Mouse (Mus musculus) left cerebral cortex, postnatal 36 days (tissue): ENCODE measurements around the gene Sik3. TPM values are rescaled to one million over a fixed set of nuclear protein-coding genes. Genes with fewer than 3 reads are reported as not detected.

Source experiments
- DNase-seq, 2 experiments: peaks; one replicate each; pipeline ENCODE4 v3.0.0; 2021 to 2022; ENCODE audit warnings: low spot score in 2 of 2, mixed read lengths in 1 of 2
- intact Hi-C: fragments of 180-260 bp; cut with DNase I; formaldehyde crosslinking; loops from one replicate; pipeline ENCODE4 v1.15.1; 2025
- total RNA-seq, 2 experiments: library from RNA; stranded (reverse); gene quantifications; 2 replicates each; pipeline ENCODE4 v1.2.3; 2021

The Sik3 gene
- total RNA-seq, 2 experiments from 2014 or later, result 119 to 130 TPM

DNA sequence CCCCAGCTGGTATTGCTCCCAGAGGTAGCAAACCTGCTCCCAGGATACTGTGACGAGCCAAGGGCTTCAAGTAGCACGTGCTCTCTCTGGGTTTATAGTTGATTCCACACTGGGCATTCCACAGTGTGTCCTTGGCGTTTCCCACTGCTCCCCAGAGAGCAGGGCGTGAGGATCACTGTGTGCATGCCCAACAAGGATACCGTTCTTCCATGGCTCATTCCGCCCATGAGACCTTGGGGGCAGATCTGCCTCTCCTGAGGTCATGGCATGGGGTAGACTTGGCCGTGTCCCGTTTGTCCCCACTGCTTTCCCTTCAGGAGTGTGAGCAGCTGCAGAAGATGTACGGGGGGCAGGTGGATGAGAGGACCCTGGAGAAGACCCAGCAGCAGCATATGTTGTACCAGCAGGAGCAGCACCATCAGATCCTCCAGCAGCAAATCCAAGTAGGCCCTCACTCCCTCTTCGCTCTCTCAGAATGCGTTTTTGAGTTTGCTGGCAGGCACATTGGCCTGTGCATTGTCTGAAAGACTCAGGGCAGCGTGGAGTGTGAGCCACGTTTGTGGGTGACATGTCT is 195.9 kb downstream of the Sik3 start:
- intact Hi-C loops, result no loop called here

GRCm38 (mm10) chr9:46210473-46210872 is 197.9 kb downstream of the Sik3 start:
- intact Hi-C loops, result no loop called here

More for the DNA sequence above, 195.9 kb downstream of the Sik3 start:
- no peak for DNase-seq

GRCm38 (mm10) chr9:46214276-46214675 is 201.7 kb downstream of the Sik3 start:
- DNase-seq, result no peak
- intact Hi-C loops, result no loop called here

More at GRCm38 (mm10) chr9:46210473-46210872, 197.9 kb downstream of the Sik3 start:
- DNase-seq, result no peak

DNA sequence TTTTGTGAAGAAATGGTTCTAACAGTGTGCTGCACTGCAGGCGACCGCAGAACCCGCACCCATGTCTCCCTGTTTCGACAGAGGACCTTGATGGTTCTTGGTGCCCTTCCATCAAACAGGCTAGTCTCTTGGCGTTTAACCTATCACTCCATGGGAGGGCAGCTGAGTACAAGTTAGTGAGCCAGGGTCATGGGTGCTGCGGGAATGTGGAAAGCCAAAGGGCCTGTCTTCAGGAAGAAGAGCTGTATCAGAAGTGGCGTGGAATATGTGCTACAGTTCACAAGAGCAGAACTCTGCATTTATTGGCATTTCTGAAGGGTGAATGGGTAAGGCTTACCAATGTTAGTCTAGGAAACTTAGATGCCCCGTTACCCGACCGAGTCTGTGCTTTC is 202.3 kb downstream of the Sik3 start:
- DNase-seq, result no peak
- intact Hi-C loops, result no loop called here

DNA sequence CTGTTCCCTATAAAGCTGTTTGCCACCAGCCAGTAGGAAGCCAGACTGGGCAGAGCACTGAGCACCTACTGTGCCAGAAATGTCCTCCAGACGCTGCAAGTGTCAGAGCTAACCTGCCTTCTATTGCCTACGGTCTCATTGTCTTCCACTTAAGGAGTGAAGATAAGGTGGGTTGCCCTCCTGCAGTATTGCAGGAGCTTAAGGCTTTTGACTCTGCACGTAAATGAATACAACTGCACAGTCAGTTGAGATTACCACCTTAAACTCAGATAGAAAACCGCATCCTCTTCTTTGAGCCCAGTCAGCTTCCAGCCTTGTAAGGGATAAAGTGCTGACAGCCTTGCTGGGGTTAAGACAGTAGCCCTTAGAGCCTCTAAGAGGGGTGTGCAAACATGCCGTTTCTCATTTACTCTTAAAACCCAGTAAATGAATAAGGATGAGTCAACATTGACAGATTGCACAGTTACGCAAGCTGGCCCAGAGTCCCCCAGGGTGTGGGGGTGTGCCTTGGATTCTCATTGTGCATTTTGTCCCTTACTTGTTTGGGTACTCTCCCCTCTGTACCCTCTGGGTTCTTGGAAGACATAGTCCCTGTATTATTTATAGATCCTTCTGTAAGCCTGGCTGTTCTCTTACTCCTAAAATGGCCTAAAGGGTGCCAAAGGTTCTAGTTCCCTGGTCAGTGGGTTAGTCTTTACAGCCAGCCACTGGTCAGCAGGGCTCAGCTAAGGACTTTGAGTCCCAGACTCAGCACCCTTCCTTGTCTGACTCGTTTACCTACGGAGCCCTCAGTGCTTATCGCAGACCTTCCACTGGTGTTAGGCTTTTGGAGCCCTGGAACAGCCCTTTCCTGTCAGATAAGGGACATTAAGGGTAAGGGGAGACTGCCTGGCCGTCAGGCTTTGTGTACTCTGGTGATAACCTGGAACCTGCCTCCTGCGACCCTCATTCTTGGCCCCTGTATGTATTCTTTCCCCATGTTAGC is 203.0 kb downstream of the Sik3 start:
- DNase-seq, result no peak

DNA sequence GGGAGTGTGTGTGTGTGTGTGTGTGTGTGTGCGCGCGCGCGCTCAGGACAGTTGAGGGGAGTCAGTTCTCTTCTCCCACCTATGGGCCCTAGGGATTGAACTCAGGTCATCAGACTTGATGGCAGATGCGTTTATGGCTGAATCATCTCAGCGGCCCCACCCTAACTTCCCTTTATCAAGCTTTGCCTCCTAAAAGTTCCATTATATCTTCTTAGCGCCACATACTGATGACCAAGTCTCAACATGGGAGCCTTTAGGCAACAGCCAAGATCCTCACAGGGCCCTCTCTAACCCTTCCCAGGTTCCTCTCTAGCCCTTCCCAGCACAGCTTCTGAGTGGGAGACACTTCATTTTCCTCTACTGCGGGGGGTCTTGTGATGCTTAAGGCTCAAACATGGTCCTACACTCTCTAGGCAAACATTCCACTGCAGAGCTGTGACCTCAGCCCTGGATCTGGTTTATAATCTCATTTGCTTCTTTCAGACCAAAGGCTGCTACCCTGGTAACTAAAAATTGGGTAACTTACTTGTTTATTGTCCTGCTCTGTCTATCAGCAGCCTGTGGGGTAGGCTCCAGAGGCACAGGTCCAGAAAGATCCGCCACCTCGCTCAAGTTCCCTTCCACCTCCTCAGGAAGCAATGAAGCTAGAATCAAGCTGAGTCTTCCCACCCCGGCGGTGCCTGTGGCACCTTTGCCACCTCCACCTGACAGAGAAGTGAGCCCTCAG is 204.3 kb downstream of the Sik3 start:
- no peak for DNase-seq
- intact Hi-C loops, result no loop called here

More for the DNA sequence above, 203.0 kb downstream of the Sik3 start:
- intact Hi-C loops, result no loop called here

GRCm38 (mm10) chr9:46218176-46218575 is 205.6 kb downstream of the Sik3 start:
- DNase-seq, result no peak

GRCm38 (mm10) chr9:46223090-46223489 is 210.5 kb downstream of the Sik3 start:
- intact Hi-C loops, result no loop called here
- no peak for DNase-seq

More at GRCm38 (mm10) chr9:46218176-46218575, 205.6 kb downstream of the Sik3 start:
- intact Hi-C loops, result no loop called here

DNA sequence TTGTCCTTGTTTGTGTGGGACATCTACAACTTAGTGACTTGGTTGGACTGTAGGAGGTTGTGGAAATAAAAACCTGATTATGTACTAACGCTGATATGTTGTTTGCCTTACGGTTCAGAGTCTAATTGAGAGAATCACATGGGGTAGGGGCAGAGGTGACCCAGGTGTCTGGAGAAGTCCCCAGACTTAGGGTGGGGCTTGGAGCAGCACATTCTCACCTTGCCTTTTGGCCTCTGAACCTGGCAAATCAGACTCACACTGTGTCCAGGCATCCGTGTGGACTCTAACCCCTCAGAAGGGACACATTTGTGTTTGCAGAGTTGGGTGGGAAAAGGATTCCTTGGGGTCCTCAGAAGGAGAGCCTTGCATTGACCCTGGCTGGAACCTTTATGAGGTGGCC is 211.5 kb downstream of the Sik3 start:
- intact Hi-C loops, result no loop called here
- DNase-seq, result no peak

DNA sequence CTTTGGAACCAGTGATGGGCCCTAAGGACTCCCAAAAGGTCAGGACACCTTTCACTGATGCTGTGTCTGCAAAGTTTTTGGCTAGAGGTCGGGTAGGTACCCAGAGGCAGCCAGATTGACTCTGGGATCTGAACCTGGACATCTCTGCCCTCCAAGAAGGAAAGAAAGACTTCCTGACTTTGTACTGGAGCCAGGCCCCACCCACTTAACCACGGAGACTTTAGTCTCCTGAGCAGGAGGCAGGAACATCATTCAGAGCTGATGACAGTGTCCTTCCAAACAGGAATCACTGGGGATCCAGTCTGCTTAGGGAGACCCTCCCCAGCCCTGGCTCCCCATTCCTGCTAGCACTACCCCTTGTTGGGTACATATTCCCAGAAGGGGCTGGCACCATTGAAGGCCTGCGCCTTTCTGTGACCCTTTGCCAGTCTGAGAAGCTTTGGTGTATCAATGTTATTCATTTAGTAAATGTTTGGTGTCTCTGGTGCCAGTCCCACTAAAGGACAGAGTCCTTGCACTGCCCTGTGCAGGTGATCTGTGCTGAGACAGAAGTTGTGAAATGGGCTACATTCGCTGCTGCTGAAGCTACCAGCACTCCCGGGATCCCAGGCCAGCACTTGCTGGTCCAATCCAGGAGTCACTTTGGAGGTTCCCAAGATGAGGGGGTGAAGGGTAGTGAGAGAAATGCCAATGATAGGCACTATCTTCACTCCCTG is 212.5 kb downstream of the Sik3 start:
- DNase-seq, result no peak
- intact Hi-C loops, result no loop called here

GRCm38 (mm10) chr9:46227064-46227614 is 214.5 kb downstream of the Sik3 start:
- intact Hi-C loops, result no loop called here

GRCm38 (mm10) chr9:46228491-46228890 is 215.9 kb downstream of the Sik3 start, which contains the start of gene Apoa1:
Apoa1 (plus strand) TSS chr9:46228580.
- no peak for DNase-seq
- intact Hi-C loops, result no loop called here

More at GRCm38 (mm10) chr9:46227064-46227614, 214.5 kb downstream of the Sik3 start:
- no peak for DNase-seq

GRCm38 (mm10) chr9:46229573-46230449 is 217.2 kb downstream of the Sik3 start:
- intact Hi-C loops, result no loop called here

GRCm38 (mm10) chr9:46230450-46230975 is 217.9 kb downstream of the Sik3 start:
- no peak for DNase-seq
- intact Hi-C loops, result no loop called here

More at GRCm38 (mm10) chr9:46229573-46230449, 217.2 kb downstream of the Sik3 start:
- peak; percentile 90 to 92 for DNase-seq

DNA sequence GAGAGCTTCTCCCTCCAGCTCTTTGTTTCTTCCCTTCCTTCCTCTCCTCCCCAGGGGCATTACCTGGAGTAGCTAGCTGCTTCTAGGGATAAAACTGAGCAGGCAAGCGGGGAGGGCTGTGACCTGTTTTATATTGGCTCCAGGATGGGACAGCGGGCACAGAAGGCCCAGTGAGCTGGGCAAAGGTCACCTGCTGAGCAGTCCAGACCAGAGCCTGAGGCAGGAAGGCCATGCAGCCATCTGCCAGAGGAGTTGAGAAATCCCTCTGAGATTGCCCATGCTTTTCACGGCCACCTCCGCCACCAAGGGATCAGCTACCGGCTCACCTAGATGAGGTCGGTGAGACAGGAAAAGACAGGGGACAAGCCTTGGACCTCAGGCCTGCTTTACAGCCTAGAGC is 222.6 kb downstream of the Sik3 start:
- intact Hi-C loops, result no loop called here

DNA sequence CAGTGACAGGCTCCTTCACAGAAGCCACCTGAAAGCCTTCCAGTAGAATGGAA is 222.8 kb downstream of the Sik3 start, which contains the start of gene Apoc3:
TSS of gene Apoc3 (minus strand) at position 41 of the 53 bp plus-strand sequence.
- intact Hi-C loops, result no loop called here
- no peak for DNase-seq

More for the DNA sequence above, 222.6 kb downstream of the Sik3 start:
- DNase-seq, result no peak

- intact Hi-C loops, result no loop called here
- DNase-seq, result no peak
Measured at GRCm38 (mm10) chr9:46235649-46236048, 223.0 kb downstream of the Sik3 start.

GRCm38 (mm10) chr9:46238850-46239249 is 226.2 kb downstream of the Sik3 start:
- intact Hi-C loops, result no loop called here
- DNase-seq, result no peak
